Mouse (Mus musculus): ENCODE results near the gene Myrip. TPM values are rescaled to one million over a fixed set of nuclear protein-coding genes. Genes with fewer than 3 reads are reported as not detected.

Gene Myrip
- polyA plus RNA-seq, 1 experiment from 2014 or later: 0.55 TPM

- no peak overlapping the region for H3K4me2 ChIP-seq
- H3K4me3 ChIP-seq (ENCODE audit: low read depth, low read length): no peak overlapping the region
- 76% methylated on average over 4 of the region's 4 CpGs for WGBS
- peaks cover 2% of the 10 kb centered on the region; the same call in 1 of the 2 replicates for H3K4me1 ChIP-seq (replicated peaks; ENCODE audit: control insufficient read depth, insufficient read depth, low read length)
- DNase-seq (ENCODE audit: low spot score): no peak
- no peak overlapping the region for H3K27ac ChIP-seq (ENCODE audit: low read depth, low read length)
- no peaks in the 10 kb centered on the region for H3K9me3 ChIP-seq (ENCODE audit: control insufficient read depth, low read length)
- H3K27me3 ChIP-seq (replicated peaks; ENCODE audit: control insufficient read depth, insufficient read depth, low read length): 0 out of 2 replicates have a peak, but pooled peaks cover 3% of the 10 kb centered on the region
- H3K36me3 ChIP-seq (ENCODE audit: control insufficient read depth, insufficient read depth, low read length): no peaks in the 10 kb centered on the region
- no peak for ATAC-seq (replicated peaks; ENCODE audit: low FRiP score)
- H3K9ac ChIP-seq (ENCODE audit: low read depth, low read length): no peak overlapping the region
These were observed 181.1 kb downstream of the Myrip start for GRCm38 (mm10) chr9:120482382-120482781.

GRCm38 (mm10) chr9:120483101-120483500, 181.8 kb downstream of the Myrip start:
- DNase-seq (ENCODE audit: low spot score) (no peak), ATAC-seq (replicated peaks; ENCODE audit: low FRiP score) (no peak)
- Histone ChIP-seq H3K27ac (ENCODE audit: low read depth, low read length) (no peak overlapping the region), H3K9me3 (ENCODE audit: control insufficient read depth, low read length) (no peaks in the 10 kb centered on the region), H3K36me3 (ENCODE audit: control insufficient read depth, insufficient read depth, low read length) (no peaks in the 10 kb centered on the region), H3K4me1 (replicated peaks; ENCODE audit: control insufficient read depth, insufficient read depth, low read length) (peaks cover 2% of the 10 kb centered on the region; the same call in 1 of the 2 replicates), H3K27me3 (replicated peaks; ENCODE audit: control insufficient read depth, insufficient read depth, low read length) (0 out of 2 replicates have a peak, but pooled peaks cover 3% of the 10 kb centered on the region), H3K4me2 (no peak overlapping the region), H3K9ac (ENCODE audit: low read depth, low read length) (no peak overlapping the region), H3K4me3 (ENCODE audit: low read depth, low read length) (no peak overlapping the region)
- 81% methylated on average over 8 of the region's 8 CpGs for WGBS

GRCm38 (mm10) chr9:120487076-120487475, 185.8 kb downstream of the Myrip start:
- no peaks in the 10 kb centered on the region for H3K36me3 ChIP-seq (ENCODE audit: control insufficient read depth, insufficient read depth, low read length)
- ATAC-seq (replicated peaks; ENCODE audit: low FRiP score): no peak
- WGBS: 79% methylated on average over 8 of the region's 8 CpGs
- H3K27ac ChIP-seq (ENCODE audit: low read depth, low read length): no peak overlapping the region
- DNase-seq (ENCODE audit: low spot score): no peak
- H3K9me3 ChIP-seq (ENCODE audit: control insufficient read depth, low read length): no peaks in the 10 kb centered on the region
- no peak overlapping the region for H3K9ac ChIP-seq (ENCODE audit: low read depth, low read length)
- no peak overlapping the region for H3K4me2 ChIP-seq
- H3K4me1 ChIP-seq (replicated peaks; ENCODE audit: control insufficient read depth, insufficient read depth, low read length): 0 out of 2 replicates have a peak, but pooled peaks cover 2% of the 10 kb centered on the region
- H3K4me3 ChIP-seq (ENCODE audit: low read depth, low read length): no peak overlapping the region
- H3K27me3 ChIP-seq (replicated peaks; ENCODE audit: control insufficient read depth, insufficient read depth, low read length): 0 out of 2 replicates have a peak, but pooled peaks cover 3% of the 10 kb centered on the region

- H3K27ac ChIP-seq (ENCODE audit: low read depth, low read length): no peak overlapping the region
- no peaks in the 10 kb centered on the region for H3K9me3 ChIP-seq (ENCODE audit: control insufficient read depth, low read length)
- H3K4me2 ChIP-seq: peak overlapping the region; percentile 95
- DNase-seq (ENCODE audit: low spot score) (no peak), ATAC-seq (replicated peaks; ENCODE audit: low FRiP score) (no peak)
- H3K36me3 ChIP-seq (ENCODE audit: control insufficient read depth, insufficient read depth, low read length): peaks cover 22% of the 10 kb centered on the region
- 75% methylated on average over 3 of the region's 3 CpGs for WGBS
- no peaks in the 10 kb centered on the region for H3K27me3 ChIP-seq (replicated peaks; ENCODE audit: control insufficient read depth, insufficient read depth, low read length)
- peaks cover 9% of the 10 kb centered on the region; the same call in 1 of the 2 replicates for H3K4me1 ChIP-seq (replicated peaks; ENCODE audit: control insufficient read depth, insufficient read depth, low read length)
- no peak overlapping the region; the same call in 1 of the 2 replicates for H3K9ac ChIP-seq (ENCODE audit: low read depth, low read length)
- H3K4me3 ChIP-seq (ENCODE audit: low read depth, low read length): peak overlapping the region; percentile 99; the same call in 1 of the 2 replicates
These were observed 190.2 kb downstream of the Myrip start for GRCm38 (mm10) chr9:120491509-120491908.

GRCm38 (mm10) chr9:120492010-120492399, 190.7 kb downstream of the Myrip start, which contains the start of gene Eif1b:
Eif1b (plus strand) TSS chr9:120492232.
- DNase-seq (ENCODE audit: low spot score): no peak
- peak within 1 kb of the TSS; percentile 97 for H3K27ac ChIP-seq (ENCODE audit: low read depth, low read length)
- peak within 1 kb of the TSS; percentile 99 for H3K9ac ChIP-seq (ENCODE audit: low read depth, low read length)
- H3K27me3 ChIP-seq (replicated peaks; ENCODE audit: control insufficient read depth, insufficient read depth, low read length): no peaks in the 10 kb centered on the region
- H3K4me3 ChIP-seq (ENCODE audit: low read depth, low read length): peak within 1 kb of the TSS; percentile 99
- peaks cover 9% of the 10 kb centered on the region; the same call in 1 of the 2 replicates for H3K4me1 ChIP-seq (replicated peaks; ENCODE audit: control insufficient read depth, insufficient read depth, low read length)
- H3K36me3 ChIP-seq (ENCODE audit: control insufficient read depth, insufficient read depth, low read length): peaks cover 22% of the 10 kb centered on the region
- peak; percentile 30 for ATAC-seq (replicated peaks; ENCODE audit: low FRiP score)
- WGBS: 4% methylated on average over 19 of the region's 19 CpGs
- H3K4me2 ChIP-seq: peak within 1 kb of the TSS; percentile 95
- no peaks in the 10 kb centered on the region for H3K9me3 ChIP-seq (ENCODE audit: control insufficient read depth, low read length)

GRCm38 (mm10) chr9:120492400-120493351, 191.4 kb downstream of the Myrip start:
- H3K4me1 ChIP-seq (replicated peaks; ENCODE audit: control insufficient read depth, insufficient read depth, low read length): peaks cover 9% of the 10 kb centered on the region; the same call in 1 of the 2 replicates
- peak overlapping the region; percentile 99 for H3K4me3 ChIP-seq (ENCODE audit: low read depth, low read length)
- H3K27me3 ChIP-seq (replicated peaks; ENCODE audit: control insufficient read depth, insufficient read depth, low read length): no peaks in the 10 kb centered on the region
- DNase-seq (ENCODE audit: low spot score) (peak; percentile 83), ATAC-seq (replicated peaks; ENCODE audit: low FRiP score) (peak; percentile 89)
- H3K9me3 ChIP-seq (ENCODE audit: control insufficient read depth, low read length): no peaks in the 10 kb centered on the region
- H3K27ac ChIP-seq (ENCODE audit: low read depth, low read length): peak overlapping the region; percentile 97
- peak overlapping the region; percentile 99 for H3K9ac ChIP-seq (ENCODE audit: low read depth, low read length)
- peaks cover 22% of the 10 kb centered on the region for H3K36me3 ChIP-seq (ENCODE audit: control insufficient read depth, insufficient read depth, low read length)
- H3K4me2 ChIP-seq: peak overlapping the region; percentile 95
- under 1% methylated on average over 91 of the region's 97 CpGs for WGBS

- H3K4me1 ChIP-seq (replicated peaks; ENCODE audit: control insufficient read depth, insufficient read depth, low read length): peaks cover 9% of the 10 kb centered on the region; the same call in 1 of the 2 replicates
- H3K36me3 ChIP-seq (ENCODE audit: control insufficient read depth, insufficient read depth, low read length): peaks cover 22% of the 10 kb centered on the region
- DNase-seq (ENCODE audit: low spot score) (no peak), ATAC-seq (replicated peaks; ENCODE audit: low FRiP score) (peak; percentile 35; the same call in 1 of the 2 replicates)
- H3K4me2 ChIP-seq: peak overlapping the region; percentile 95
- no peaks in the 10 kb centered on the region for H3K27me3 ChIP-seq (replicated peaks; ENCODE audit: control insufficient read depth, insufficient read depth, low read length)
- peak overlapping the region; percentile 97 for H3K27ac ChIP-seq (ENCODE audit: low read depth, low read length)
- H3K4me3 ChIP-seq (ENCODE audit: low read depth, low read length): peak overlapping the region; percentile 99
- WGBS: 73% methylated on average over 12 of the region's 12 CpGs
- H3K9ac ChIP-seq (ENCODE audit: low read depth, low read length): peak overlapping the region; percentile 99
- H3K9me3 ChIP-seq (ENCODE audit: control insufficient read depth, low read length): no peaks in the 10 kb centered on the region
These were observed 192.5 kb downstream of the Myrip start for GRCm38 (mm10) chr9:120493781-120494180.

GRCm38 (mm10) chr9:120496691-120497090, 195.4 kb downstream of the Myrip start:
- no peak for ATAC-seq (replicated peaks; ENCODE audit: low FRiP score)
- no peak overlapping the region; the same call in 1 of the 2 replicates for H3K27ac ChIP-seq (ENCODE audit: low read depth, low read length)
- 4% methylated on average over 3 of the region's 3 CpGs for WGBS
- H3K4me3 ChIP-seq (ENCODE audit: low read depth, low read length): no peak overlapping the region
- no peaks in the 10 kb centered on the region for H3K9me3 ChIP-seq (ENCODE audit: control insufficient read depth, low read length)
- no peak overlapping the region for H3K9ac ChIP-seq (ENCODE audit: low read depth, low read length)
- peak; percentile 61 for DNase-seq (ENCODE audit: low spot score)
- peaks cover 9% of the 10 kb centered on the region; the same call in 1 of the 2 replicates for H3K4me1 ChIP-seq (replicated peaks; ENCODE audit: control insufficient read depth, insufficient read depth, low read length)
- H3K36me3 ChIP-seq (ENCODE audit: control insufficient read depth, insufficient read depth, low read length): peaks cover 22% of the 10 kb centered on the region
- no peak overlapping the region for H3K4me2 ChIP-seq
- H3K27me3 ChIP-seq (replicated peaks; ENCODE audit: control insufficient read depth, insufficient read depth, low read length): no peaks in the 10 kb centered on the region

Data from liver, embryonic 11.5 days (tissue).